Mouse (Mus musculus) neural tube, embryonic 15.5 days (tissue): ENCODE results near the gene Nkd1. TPM values are rescaled to one million over a fixed set of nuclear protein-coding genes. Genes with fewer than 3 reads are reported as not detected.

Source experiments
- ATAC-seq: fragments of 200-750 bp; cut with Nextera tagmentation; 2 replicates; pipeline ENCODE4 v1.8.0; 2017; ENCODE audit warnings: mild to moderate bottlenecking, moderate TSS enrichment, moderate library complexity; ENCODE audit not compliant: low FRiP score
- H3K27ac ChIP-seq: fragments of 300-500 bp; sonication (generic); replicated peaks from 2 replicates; pipeline ENCODE4 v1.5.1; 2015; ENCODE audit warnings: mild to moderate bottlenecking, inconsistent platforms
- H3K27me3 ChIP-seq: fragments of 300-500 bp; sonication (generic); replicated peaks from 2 replicates; pipeline ENCODE4 v1.6.1; 2015; ENCODE audit warnings: inconsistent platforms
- H3K36me3 ChIP-seq: fragments of 300-500 bp; sonication (generic); 2 replicates; pipeline ENCODE4 v1.6.1; 2015; ENCODE audit warnings: inconsistent platforms
- H3K4me1 ChIP-seq: fragments of 300-500 bp; sonication (generic); 2 replicates; pipeline ENCODE4 v1.6.1; 2015; ENCODE audit warnings: inconsistent platforms
- H3K4me2 ChIP-seq: fragments of 300-500 bp; sonication (generic); 2 replicates; pipeline ENCODE4 v1.6.1; 2015; ENCODE audit warnings: inconsistent platforms, mild to moderate bottlenecking, moderate library complexity
- H3K4me3 ChIP-seq: fragments of 300-500 bp; sonication (generic); replicated peaks from 2 replicates; pipeline ENCODE4 v1.5.1; 2015; ENCODE audit warnings: mild to moderate bottlenecking, inconsistent platforms
- H3K9ac ChIP-seq: fragments of 300-500 bp; sonication (generic); replicated peaks from 2 replicates; pipeline ENCODE4 v1.6.1; 2015; ENCODE audit warnings: mild to moderate bottlenecking, inconsistent platforms
- H3K9me3 ChIP-seq: fragments of 300-500 bp; sonication (generic); replicated peaks from 2 replicates; pipeline ENCODE4 v1.6.1; 2016; ENCODE audit warnings: inconsistent platforms
- WGBS: fragments of 180-500 bp; shearing (Covaris S2); methylation state at CpG from one replicate; pipeline ENCODE4 v1.1.7; 2015; ENCODE audit warnings: mixed read lengths; 5-methylcytosine and 5-hydroxymethylcytosine counted together
- polyA plus RNA-seq: library from polyadenylated mRNA; unstranded; fragments of >200 nt; fragmentation: Nextera tagmentation; extraction: Ambion mirVana; gene quantifications from 2 replicates; pipeline ENCODE4 v1.2.1, GENCODE M21; 2015

Nkd1 gene
- polyA plus RNA-seq, 1 experiment from 2014 or later, result 40.2 TPM

- H3K4me3 ChIP-seq, result peak overlapping the region; percentile 37
- H3K4me1 ChIP-seq, result peaks cover 31% of the 10 kb centered on the region
- H3K36me3 ChIP-seq, result no peaks in the 10 kb centered on the region
- H3K9me3 ChIP-seq, result no peaks in the 10 kb centered on the region
- peak overlapping the region; percentile 58; the same call in 1 of the 2 replicates for H3K27ac ChIP-seq
- WGBS, result 7% methylated on average over 20 of the region's 20 CpGs
- no peak overlapping the region; the same call in 1 of the 2 replicates for H3K9ac ChIP-seq
- H3K4me2 ChIP-seq, result peak overlapping the region; percentile 71
- H3K27me3 ChIP-seq, result no peaks in the 10 kb centered on the region
- ATAC-seq, result peak; percentile 85
Observed at GRCm38 (mm10) chr8:88604065-88605038, 83.2 kb downstream of the Nkd1 start.

GRCm38 (mm10) chr8:88605361-88606040 is 84.3 kb downstream of the Nkd1 start:
- Histone ChIP-seq H3K9me3 (no peaks in the 10 kb centered on the region), H3K36me3 (no peaks in the 10 kb centered on the region), H3K4me1 (peaks cover 36% of the 10 kb centered on the region), H3K4me3 (no peak overlapping the region), H3K4me2 (no peak overlapping the region), H3K27me3 (no peaks in the 10 kb centered on the region), H3K9ac (no peak overlapping the region), H3K27ac (no peak overlapping the region)
- 49% methylated on average over 13 of the region's 13 CpGs for whole genome bisulfite sequencing
- ATAC-seq, result no peak

DNA sequence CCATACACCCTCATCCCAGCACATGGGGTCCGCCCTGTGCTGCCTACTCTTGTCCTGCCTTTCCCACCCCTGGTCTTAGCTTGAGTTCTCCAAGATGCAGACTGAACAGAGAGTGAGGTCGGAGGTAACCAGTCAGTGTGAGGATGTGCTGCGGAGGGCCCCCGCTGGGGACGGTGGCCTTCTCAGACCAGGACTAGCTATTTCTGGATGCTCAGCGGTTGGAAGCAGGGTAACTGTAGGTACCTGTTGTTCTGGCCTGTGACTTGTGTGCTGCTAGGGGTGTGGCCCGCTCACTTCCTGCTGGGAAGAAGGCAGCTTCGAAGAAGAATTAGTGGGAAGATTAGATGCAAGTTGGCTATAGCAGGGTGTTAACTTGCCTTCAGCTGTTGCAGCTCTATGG is 87.9 kb downstream of the Nkd1 start:
- H3K4me3 ChIP-seq, result no peak overlapping the region
- H3K36me3 ChIP-seq, result no peaks in the 10 kb centered on the region
- no peaks in the 10 kb centered on the region for H3K9me3 ChIP-seq
- H3K27me3 ChIP-seq, result no peaks in the 10 kb centered on the region
- peaks cover 24% of the 10 kb centered on the region for H3K4me1 ChIP-seq
- no peak overlapping the region for H3K4me2 ChIP-seq
- no peak overlapping the region for H3K9ac ChIP-seq
- no peak overlapping the region for H3K27ac ChIP-seq
- WGBS, result 82% methylated on average over 8 of the region's 8 CpGs
- ATAC-seq, result no peak

DNA sequence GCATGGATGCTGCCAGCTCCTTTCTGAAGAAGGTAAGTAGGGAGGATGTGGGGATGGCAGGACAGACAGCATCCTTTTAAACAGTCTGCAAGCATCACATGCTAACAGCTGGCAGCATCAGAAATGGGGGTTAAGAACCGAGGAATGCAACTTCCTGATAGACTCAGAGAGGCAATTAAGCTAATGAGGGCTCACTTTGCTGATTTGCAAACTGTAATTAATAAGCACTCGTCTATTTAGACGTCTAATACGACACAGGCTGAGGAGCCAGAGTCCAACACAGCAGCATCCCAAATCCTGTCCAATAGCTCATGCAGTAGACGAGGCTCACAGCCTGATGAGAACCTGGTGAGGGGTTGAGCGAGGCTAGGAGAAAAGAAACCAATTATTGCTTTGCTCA is 89.1 kb downstream of the Nkd1 start:
- Histone ChIP-seq H3K4me1 (peaks cover 11% of the 10 kb centered on the region), H3K27ac (no peak overlapping the region), H3K4me2 (no peak overlapping the region), H3K27me3 (no peaks in the 10 kb centered on the region), H3K36me3 (no peaks in the 10 kb centered on the region), H3K4me3 (no peak overlapping the region), H3K9ac (no peak overlapping the region), H3K9me3 (no peaks in the 10 kb centered on the region)
- no peak for ATAC-seq
- WGBS, result 44% methylated on average over 6 of the region's 6 CpGs

DNA sequence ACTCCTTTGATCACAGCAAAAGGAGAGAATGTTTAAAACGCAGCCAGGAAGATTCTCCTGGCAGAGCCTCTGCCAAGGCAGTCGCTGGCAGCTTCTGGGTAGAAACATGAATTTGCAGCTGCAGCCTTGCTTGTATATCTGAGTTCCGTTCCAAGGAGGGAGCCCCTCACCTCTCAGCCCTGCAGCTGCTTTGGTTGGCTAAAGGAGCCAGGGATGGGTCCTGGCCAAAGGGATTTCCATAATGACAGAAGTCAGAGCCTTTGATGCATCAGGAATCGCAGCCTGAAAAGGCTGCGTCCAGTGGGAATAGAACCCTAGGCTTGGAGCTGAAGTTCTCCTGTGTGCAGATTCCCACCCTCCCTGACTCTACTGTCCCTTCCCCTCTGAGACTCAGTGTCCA is 93.8 kb downstream of the Nkd1 start:
- H3K9ac ChIP-seq, result no peak overlapping the region

GRCm38 (mm10) chr8:88618612-88619011 is 97.5 kb downstream of the Nkd1 start:
- Histone ChIP-seq H3K4me1 (peaks cover 4% of the 10 kb centered on the region), H3K27me3 (0 out of 2 replicates have a peak, but pooled peaks cover 3% of the 10 kb centered on the region), H3K4me3 (no peak overlapping the region), H3K9ac (no peak overlapping the region), H3K9me3 (no peaks in the 10 kb centered on the region), H3K36me3 (no peaks in the 10 kb centered on the region), H3K27ac (no peak overlapping the region), H3K4me2 (no peak overlapping the region)
- ATAC-seq, result no peak
- 85% methylated on average over 5 of the region's 5 CpGs for WGBS

More for the DNA sequence above, 93.8 kb downstream of the Nkd1 start:
- ATAC-seq, result no peak
- 0 out of 2 replicates have a peak, but pooled peaks cover 5% of the 10 kb centered on the region for H3K4me1 ChIP-seq
- H3K4me3 ChIP-seq, result no peak overlapping the region
- H3K9me3 ChIP-seq, result no peaks in the 10 kb centered on the region
- no peak overlapping the region for H3K4me2 ChIP-seq
- no peaks in the 10 kb centered on the region for H3K36me3 ChIP-seq
- H3K27ac ChIP-seq, result no peak overlapping the region
- 67% methylated on average over 5 of the region's 5 CpGs for WGBS
- no peaks in the 10 kb centered on the region for H3K27me3 ChIP-seq

GRCm38 (mm10) chr8:88619513-88619912 is 98.4 kb downstream of the Nkd1 start:
- Histone ChIP-seq H3K9ac (no peak overlapping the region), H3K27me3 (0 out of 2 replicates have a peak, but pooled peaks cover 3% of the 10 kb centered on the region), H3K4me2 (no peak overlapping the region), H3K27ac (no peak overlapping the region), H3K36me3 (no peaks in the 10 kb centered on the region), H3K4me3 (no peak overlapping the region), H3K4me1 (peaks cover 4% of the 10 kb centered on the region), H3K9me3 (no peaks in the 10 kb centered on the region)
- WGBS, result 78% methylated on average over 3 of the region's 3 CpGs
- no peak for ATAC-seq

DNA sequence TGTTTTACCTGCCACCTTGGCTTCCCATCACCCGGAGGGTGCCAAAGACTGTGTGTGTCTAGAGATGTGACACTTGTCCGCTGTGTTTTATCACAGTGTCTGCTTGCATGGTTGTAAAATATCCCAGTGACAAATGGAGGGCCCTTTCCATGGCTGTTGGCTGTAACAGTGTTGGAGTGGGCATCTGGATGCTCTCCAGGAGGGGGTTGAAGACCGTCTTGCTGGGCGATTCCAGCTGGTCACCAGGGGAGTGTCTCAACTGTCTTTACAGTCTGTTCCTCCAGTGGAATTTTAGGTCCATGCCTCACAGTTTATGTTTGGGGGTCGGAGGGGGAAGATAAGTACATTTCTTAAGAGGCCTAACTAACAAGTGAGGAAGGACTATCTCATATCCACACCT is 99.8 kb downstream of the Nkd1 start:
- H3K4me1 ChIP-seq, result peaks cover 4% of the 10 kb centered on the region
- no peak for ATAC-seq
- no peaks in the 10 kb centered on the region for H3K36me3 ChIP-seq
- WGBS, result 57% methylated on average over 5 of the region's 5 CpGs
- no peak overlapping the region for H3K4me3 ChIP-seq
- H3K27me3 ChIP-seq, result peaks cover 9% of the 10 kb centered on the region; the same call in 1 of the 2 replicates
- no peak overlapping the region for H3K4me2 ChIP-seq
- H3K9me3 ChIP-seq, result no peaks in the 10 kb centered on the region
- H3K27ac ChIP-seq, result no peak overlapping the region
- no peak overlapping the region for H3K9ac ChIP-seq

DNA sequence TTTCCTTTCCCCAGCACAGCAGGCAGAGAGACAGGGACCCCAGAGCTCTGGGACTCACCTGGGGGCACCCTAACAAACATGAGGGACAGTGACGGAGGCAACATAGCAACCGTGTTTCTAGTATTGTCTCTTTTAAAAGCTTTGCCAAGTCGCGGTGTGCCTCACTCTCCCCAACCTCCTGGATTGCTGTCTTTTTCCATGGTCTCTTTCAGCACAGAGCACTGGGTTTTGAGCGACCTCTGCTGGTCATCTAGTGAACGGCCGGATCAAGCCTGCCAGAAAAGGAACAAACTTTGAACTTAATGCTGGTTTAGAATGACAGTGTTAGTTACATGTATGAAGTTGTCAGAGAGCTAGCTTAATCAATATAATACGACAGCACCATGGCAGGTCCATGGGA is 100.3 kb downstream of the Nkd1 start:
- 1% methylated on average over 8 of the region's 8 CpGs for WGBS

DNA sequence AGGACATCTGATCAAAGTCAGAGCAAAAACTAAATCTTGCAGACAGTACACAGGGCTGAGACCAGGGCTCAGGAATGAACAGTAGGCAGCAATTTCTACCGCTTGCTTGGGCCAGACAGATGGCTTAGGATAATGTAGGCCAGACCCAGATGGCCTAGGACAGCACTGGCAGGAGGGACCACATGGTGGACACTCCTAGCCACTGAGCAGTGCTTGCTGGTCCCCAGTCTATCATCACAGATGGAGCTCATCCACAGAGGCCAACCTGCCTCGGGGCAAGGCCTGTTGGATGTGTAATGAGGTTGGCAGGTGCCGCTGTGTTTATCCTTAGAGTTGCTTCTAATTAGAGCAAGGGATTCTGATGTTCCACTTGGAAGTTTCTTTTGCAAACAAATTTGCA is 102.2 kb downstream of the Nkd1 start:
- Histone ChIP-seq H3K27me3 (peaks cover 17% of the 10 kb centered on the region), H3K9me3 (no peaks in the 10 kb centered on the region), H3K27ac (no peak overlapping the region), H3K4me2 (no peak overlapping the region), H3K36me3 (no peaks in the 10 kb centered on the region), H3K9ac (no peak overlapping the region), H3K4me1 (peaks cover 12% of the 10 kb centered on the region), H3K4me3 (no peak overlapping the region)
- no peak for ATAC-seq
- 67% methylated on average over 3 of the region's 3 CpGs for WGBS

More for the DNA sequence above, 100.3 kb downstream of the Nkd1 start:
- peaks cover 14% of the 10 kb centered on the region for H3K27me3 ChIP-seq
- no peak overlapping the region for H3K4me2 ChIP-seq
- peak; percentile 58; the same call in 1 of the 2 replicates for ATAC-seq
- H3K9ac ChIP-seq, result no peak overlapping the region
- H3K9me3 ChIP-seq, result no peaks in the 10 kb centered on the region
- H3K4me3 ChIP-seq, result no peak overlapping the region
- H3K4me1 ChIP-seq, result peaks cover 4% of the 10 kb centered on the region
- H3K27ac ChIP-seq, result no peak overlapping the region
- no peaks in the 10 kb centered on the region for H3K36me3 ChIP-seq

- WGBS, result 81% methylated on average over 3 of the region's 3 CpGs
Observed at GRCm38 (mm10) chr8:88624276-88624675, 103.1 kb downstream of the Nkd1 start.

More at GRCm38 (mm10) chr8:88624276-88624675, 103.1 kb downstream of the Nkd1 start:
- no peak overlapping the region for H3K27ac ChIP-seq
- H3K4me3 ChIP-seq, result no peak overlapping the region
- H3K4me1 ChIP-seq, result peaks cover 17% of the 10 kb centered on the region
- no peak overlapping the region for H3K4me2 ChIP-seq
- no peaks in the 10 kb centered on the region for H3K9me3 ChIP-seq
- no peak overlapping the region for H3K9ac ChIP-seq
- H3K27me3 ChIP-seq, result peaks cover 17% of the 10 kb centered on the region
- ATAC-seq, result no peak
- H3K36me3 ChIP-seq, result no peaks in the 10 kb centered on the region
